Mouse (Mus musculus) forebrain, embryonic 12.5 days (tissue): ENCODE measurements around the gene Golph3. TPM values are rescaled to one million over a fixed set of nuclear protein-coding genes. Genes with fewer than 3 reads are reported as not detected.
"Not testable (repeated sequence)": the region's sequence is repeated elsewhere in the genome, so short reads cannot be mapped to it uniquely, and the experiment has no call there.

Source experiments
- ATAC-seq: fragments of 200-750 bp; cut with Nextera tagmentation; 2 replicates; pipeline ENCODE4 v1.8.0; 2017; ENCODE audit warnings: moderate TSS enrichment; ENCODE audit not compliant: low FRiP score
- H3K27ac ChIP-seq: fragments of 300-500 bp; sonication (generic); 2 replicates; pipeline ENCODE4 v1.5.1; 2016; ENCODE audit warnings: mild to moderate bottlenecking
- H3K27me3 ChIP-seq: fragments of 300-500 bp; sonication (generic); 2 replicates; pipeline ENCODE4 v1.6.1; 2016; ENCODE audit warnings: mild to moderate bottlenecking
- H3K36me3 ChIP-seq: fragments of 300-500 bp; sonication (generic); replicated peaks from 2 replicates; pipeline ENCODE4 v1.6.1; 2016; ENCODE audit warnings: mild to moderate bottlenecking
- H3K4me1 ChIP-seq: fragments of 300-500 bp; sonication (generic); 2 replicates; pipeline ENCODE4 v1.6.1; 2016
- H3K4me2 ChIP-seq: fragments of 300-500 bp; sonication (generic); 2 replicates; pipeline ENCODE4 v1.6.1; 2016; ENCODE audit warnings: mild to moderate bottlenecking, moderate library complexity
- H3K4me3 ChIP-seq: fragments of 300-500 bp; sonication (generic); replicated peaks from 2 replicates; pipeline ENCODE4 v1.5.1; 2016; ENCODE audit warnings: mild to moderate bottlenecking
- H3K9ac ChIP-seq: fragments of 300-500 bp; sonication (generic); 2 replicates; pipeline ENCODE4 v1.6.1; 2016; ENCODE audit warnings: mild to moderate bottlenecking
- H3K9me3 ChIP-seq: fragments of 300-500 bp; sonication (generic); 2 replicates; pipeline ENCODE4 v1.6.1; 2016
- WGBS: fragments of 180-500 bp; shearing (Covaris S2); methylation state at CpG from one replicate; pipeline ENCODE4 v1.1.7; 2016; 5-methylcytosine and 5-hydroxymethylcytosine counted together
- polyA plus RNA-seq: library from polyadenylated mRNA; unstranded; fragments of >200 nt; fragmentation: Nextera tagmentation; extraction: Ambion mirVana; gene quantifications from 2 replicates; pipeline ENCODE4 v1.2.1, GENCODE M21; 2016

Golph3 gene
- polyA plus RNA-seq, 1 experiment from 2014 or later: 85.3 TPM

DNA sequence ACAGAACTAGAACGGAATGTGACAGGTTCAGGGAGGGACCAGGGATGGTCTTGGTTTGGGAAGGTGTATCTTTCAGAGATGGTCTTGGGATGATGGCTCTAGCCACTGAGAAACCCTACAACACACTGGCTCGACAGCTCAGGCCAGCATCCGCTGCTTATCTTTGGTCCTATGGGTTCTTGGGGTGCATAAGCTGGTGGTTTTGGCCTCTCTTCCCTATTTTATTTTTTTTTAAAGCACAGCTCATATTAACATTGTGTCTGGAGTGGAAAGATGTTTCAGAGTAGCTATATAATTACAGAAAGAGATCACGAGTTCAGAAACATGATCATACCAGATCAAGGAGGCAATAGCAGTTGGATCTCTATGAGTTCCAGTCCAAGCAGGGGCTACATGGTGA lies 42.8 kb downstream of the Golph3 start:
- no peak overlapping the region for H3K4me2 ChIP-seq
- H3K4me1 ChIP-seq: peaks cover 22% of the 10 kb centered on the region
- no peak overlapping the region for H3K27ac ChIP-seq
- no peaks in the 10 kb centered on the region; the same call in 1 of the 2 replicates for H3K27me3 ChIP-seq
- H3K9me3 ChIP-seq: no peaks in the 10 kb centered on the region
- 93% methylated on average over 4 of the region's 4 CpGs for WGBS
- no peak for ATAC-seq
- no peaks in the 10 kb centered on the region for H3K36me3 ChIP-seq
- no peak overlapping the region for H3K9ac ChIP-seq
- H3K4me3 ChIP-seq: no peak overlapping the region

DNA sequence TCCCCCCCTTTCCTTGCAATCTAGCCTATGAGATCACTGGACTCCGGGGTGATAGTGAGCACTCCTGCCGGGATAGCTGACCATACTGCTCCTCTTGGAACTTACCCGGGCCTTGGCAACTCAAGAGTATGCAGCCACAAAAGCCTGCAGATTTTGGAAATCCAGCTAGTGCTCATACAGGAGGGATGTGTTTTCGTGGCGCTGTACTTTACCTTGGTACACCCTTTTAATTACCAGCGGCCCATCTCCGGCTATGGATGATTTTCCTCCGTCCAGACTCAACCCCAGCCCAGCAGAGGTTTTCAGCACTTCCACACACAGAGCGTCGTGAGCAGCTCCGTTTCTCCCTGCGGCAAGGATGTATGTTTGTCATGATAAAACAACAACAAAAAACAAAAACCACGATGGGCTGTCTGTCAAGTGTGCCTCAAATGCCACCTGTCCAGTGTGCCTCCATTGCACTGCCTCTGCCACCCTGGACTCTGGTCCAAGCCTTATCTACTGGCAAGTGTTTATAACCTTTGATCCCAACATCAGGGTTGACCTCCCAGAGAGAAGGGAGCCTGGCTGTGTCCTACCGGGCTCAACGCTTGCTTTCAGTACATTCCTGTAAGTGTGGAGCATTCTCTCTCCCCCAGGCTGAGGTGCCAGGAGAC lies 44.3 kb downstream of the Golph3 start:
- Histone ChIP-seq H3K27me3 (peaks cover 7% of the 10 kb centered on the region; the same call in 1 of the 2 replicates), H3K36me3 (no peaks in the 10 kb centered on the region), H3K4me2 (0 out of 2 replicates have a peak overlapping the region, but pooled peaks have one; percentile 10), H3K27ac (peak overlapping the region; percentile 80), H3K4me1 (peaks cover 22% of the 10 kb centered on the region), H3K4me3 (no peak overlapping the region), H3K9ac (0 out of 2 replicates have a peak overlapping the region, but pooled peaks have one; percentile 25), H3K9me3 (no peaks in the 10 kb centered on the region)
- WGBS: 79% methylated on average over 15 of the region's 15 CpGs
- ATAC-seq: no peak; the same call in 1 of the 2 replicates

DNA sequence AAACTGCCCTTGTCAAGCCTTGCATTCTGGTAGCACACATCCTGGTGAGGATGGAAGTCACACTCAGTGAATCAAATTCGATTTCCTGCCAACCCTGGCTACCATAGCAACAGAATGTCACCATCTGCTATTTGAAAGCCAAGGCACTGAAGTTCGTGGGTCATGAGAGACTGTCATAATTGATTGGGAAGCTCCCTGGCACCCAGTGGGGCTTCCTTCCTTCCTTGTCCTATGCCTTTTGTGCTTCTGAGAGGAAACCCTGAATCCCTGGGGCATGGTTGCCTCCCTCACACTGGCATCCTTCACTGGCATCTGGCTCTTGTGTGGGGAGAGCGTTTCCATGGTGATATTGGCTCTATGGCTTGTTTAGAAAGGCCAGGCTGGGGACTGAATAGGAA lies 44.8 kb downstream of the Golph3 start:
- WGBS: 26% methylated on average over 3 of the region's 3 CpGs
- Histone ChIP-seq H3K4me2 (0 out of 2 replicates have a peak overlapping the region, but pooled peaks have one; percentile 10), H3K27ac (peak overlapping the region; percentile 80), H3K36me3 (no peaks in the 10 kb centered on the region), H3K9ac (0 out of 2 replicates have a peak overlapping the region, but pooled peaks have one; percentile 25), H3K4me1 (peaks cover 22% of the 10 kb centered on the region), H3K27me3 (peaks cover 7% of the 10 kb centered on the region; the same call in 1 of the 2 replicates), H3K9me3 (no peaks in the 10 kb centered on the region), H3K4me3 (no peak overlapping the region)
- ATAC-seq: peak; percentile 83

DNA sequence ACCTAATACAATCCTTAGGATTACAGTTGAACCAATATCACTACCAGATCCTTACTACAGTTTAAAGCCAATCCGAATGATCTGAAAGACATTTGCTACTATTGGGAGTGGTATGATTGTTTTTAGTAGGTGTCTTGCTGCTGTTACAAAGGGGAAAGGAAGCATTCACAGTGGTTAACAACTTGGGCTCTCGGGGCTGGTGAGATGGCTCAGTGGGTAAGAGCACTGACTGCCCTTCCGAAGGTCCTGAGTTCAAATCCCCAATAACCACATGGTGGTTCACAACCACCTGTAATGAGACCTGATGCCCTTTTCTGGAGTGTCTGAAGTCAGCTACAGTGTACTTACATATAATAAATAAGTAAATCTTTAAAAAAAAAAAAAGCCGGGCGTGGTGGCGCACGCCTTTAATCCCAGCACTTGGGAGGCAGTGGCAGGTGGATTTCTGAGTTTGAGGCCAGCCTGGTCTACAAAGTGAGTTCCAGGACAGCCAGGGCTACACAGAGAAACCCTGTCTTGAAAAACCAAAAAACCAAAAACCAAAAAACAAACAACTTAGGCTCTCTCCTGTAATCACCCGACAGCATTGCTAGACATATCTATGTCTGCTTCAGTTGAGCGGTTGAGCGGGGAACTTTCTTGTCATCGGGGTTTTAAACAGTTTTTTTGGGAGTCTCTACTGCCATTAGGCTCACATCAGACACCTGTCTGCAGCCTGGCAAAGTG lies 45.5 kb downstream of the Golph3 start:
- H3K36me3 ChIP-seq, H3K4me3 ChIP-seq, H3K9ac ChIP-seq, H3K27me3 ChIP-seq, ATAC-seq, H3K9me3 ChIP-seq, H3K4me2 ChIP-seq: not testable (repeated sequence)
- Histone ChIP-seq H3K27ac (0 out of 2 replicates have a peak overlapping the region, but pooled peaks have one; percentile 80), H3K4me1 (peaks cover 25% of the 10 kb centered on the region)
- 90% methylated on average over 11 of the region's 11 CpGs for WGBS

DNA sequence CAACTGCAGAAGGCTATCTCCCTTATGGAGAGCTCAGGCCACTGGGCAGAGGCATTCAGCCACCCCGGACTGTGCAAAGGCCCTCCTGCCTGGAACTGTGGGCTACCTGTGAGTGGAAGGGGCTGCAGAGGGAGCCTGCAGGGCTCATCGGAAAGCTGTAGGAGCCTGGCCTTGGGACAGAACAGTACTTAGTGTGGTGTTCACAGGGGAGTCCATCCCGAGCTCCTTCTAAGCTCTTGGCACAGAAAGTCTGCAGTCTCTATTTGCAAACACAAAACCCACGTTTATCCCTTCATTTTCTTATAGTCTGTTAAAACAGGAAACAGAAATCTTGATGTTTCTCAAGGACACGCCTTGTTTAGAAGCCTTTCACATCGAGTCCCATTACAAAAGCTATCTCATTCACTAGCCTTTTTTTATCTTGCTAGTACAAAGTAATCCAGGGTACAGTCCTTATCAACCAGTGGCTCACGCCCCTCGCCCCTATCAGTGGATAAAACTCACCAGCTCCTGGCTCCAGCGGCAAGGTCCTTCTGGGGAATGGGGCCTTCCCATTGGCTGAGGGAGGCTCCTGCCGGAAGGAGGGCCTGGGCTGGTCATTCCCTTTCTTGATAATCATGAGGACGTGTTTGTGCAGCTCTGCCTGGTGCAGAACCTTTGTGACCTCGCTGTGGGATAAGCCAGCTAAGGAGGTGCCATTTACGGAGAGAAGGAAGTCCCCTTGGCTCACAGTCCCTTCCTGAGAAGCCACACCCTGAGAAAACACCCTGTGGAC lies 46.2 kb downstream of the Golph3 start:
- Histone ChIP-seq H3K36me3 (no peaks in the 10 kb centered on the region), H3K9ac (no peak overlapping the region), H3K4me3 (no peak overlapping the region), H3K27ac (no peak overlapping the region), H3K9me3 (no peaks in the 10 kb centered on the region), H3K4me1 (peaks cover 25% of the 10 kb centered on the region), H3K4me2 (no peak overlapping the region), H3K27me3 (peaks cover 7% of the 10 kb centered on the region; the same call in 1 of the 2 replicates)
- 55% methylated on average over 13 of the region's 13 CpGs for WGBS
- ATAC-seq: no peak

DNA sequence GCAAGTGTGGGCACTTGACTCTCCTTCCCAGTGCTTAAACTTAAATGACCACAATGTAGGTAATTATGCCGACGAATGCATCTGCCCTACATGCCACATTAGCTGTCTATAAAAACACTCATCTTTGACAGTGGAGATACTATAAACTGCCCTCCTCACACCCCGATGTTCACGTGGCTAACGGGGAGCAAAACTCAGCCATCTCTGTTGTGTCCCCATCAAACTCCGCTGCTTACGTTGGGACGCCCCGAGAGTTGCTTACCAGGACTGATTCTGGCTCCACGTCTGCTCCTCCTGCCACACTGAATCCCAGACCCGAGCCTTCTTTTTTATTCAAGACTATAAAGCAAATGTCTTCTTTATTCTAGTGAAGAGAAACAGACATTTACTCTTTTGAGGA lies 47.1 kb downstream of the Golph3 start:
- no peak overlapping the region for H3K4me2 ChIP-seq
- 68% methylated on average over 11 of the region's 11 CpGs for WGBS
- no peaks in the 10 kb centered on the region for H3K9me3 ChIP-seq
- ATAC-seq: no peak
- peaks cover 7% of the 10 kb centered on the region; the same call in 1 of the 2 replicates for H3K27me3 ChIP-seq
- H3K9ac ChIP-seq: no peak overlapping the region
- H3K4me3 ChIP-seq: no peak overlapping the region
- no peaks in the 10 kb centered on the region for H3K36me3 ChIP-seq
- peaks cover 25% of the 10 kb centered on the region for H3K4me1 ChIP-seq
- H3K27ac ChIP-seq: no peak overlapping the region

DNA sequence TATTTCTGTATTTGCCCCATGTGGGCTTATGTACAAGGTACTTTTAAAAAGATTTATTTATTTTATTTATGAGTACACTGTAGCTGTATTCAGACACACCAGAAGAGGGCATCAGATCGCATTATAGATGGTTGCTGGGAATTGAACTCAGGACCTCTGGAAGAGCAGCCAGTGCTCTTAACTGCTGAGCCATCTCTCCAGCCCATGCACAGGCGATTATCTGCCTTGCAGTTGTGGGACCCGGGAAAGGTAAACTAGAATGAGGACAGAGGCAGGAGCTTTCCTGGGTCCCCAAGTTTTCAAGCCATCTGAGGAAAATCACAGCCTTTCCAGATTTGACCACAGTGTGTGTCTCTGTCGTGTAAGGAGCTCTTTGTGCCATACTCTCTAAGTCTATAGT lies 47.6 kb downstream of the Golph3 start:
- H3K27ac ChIP-seq: no peak overlapping the region
- H3K9ac ChIP-seq: no peak overlapping the region
- no peaks in the 10 kb centered on the region for H3K9me3 ChIP-seq
- no peak for ATAC-seq
- no peaks in the 10 kb centered on the region for H3K36me3 ChIP-seq
- 81% methylated on average over 4 of the region's 4 CpGs for WGBS
- no peak overlapping the region for H3K4me2 ChIP-seq
- H3K4me1 ChIP-seq: peaks cover 25% of the 10 kb centered on the region
- peaks cover 7% of the 10 kb centered on the region; the same call in 1 of the 2 replicates for H3K27me3 ChIP-seq
- no peak overlapping the region for H3K4me3 ChIP-seq

DNA sequence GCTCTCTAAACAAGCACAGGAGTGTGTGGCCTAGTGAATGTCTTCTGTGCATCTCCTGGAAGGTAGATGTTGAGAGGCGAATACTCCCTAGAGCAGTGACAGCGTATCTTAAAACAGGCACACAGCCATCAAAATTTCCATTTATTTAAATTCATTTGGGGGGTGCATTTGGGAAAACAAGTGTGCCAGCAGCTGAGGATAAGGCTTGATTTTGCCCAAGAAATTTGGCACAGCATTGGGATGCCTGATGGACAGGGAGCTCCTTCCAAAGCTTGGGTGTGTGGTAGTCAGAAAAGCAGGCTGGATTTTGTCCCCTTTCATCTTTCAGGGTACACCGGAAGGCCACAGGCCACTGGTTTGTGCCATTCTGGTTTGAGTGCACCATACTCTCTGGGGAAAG lies 48.8 kb downstream of the Golph3 start:
- H3K27me3 ChIP-seq: peaks cover 13% of the 10 kb centered on the region
- H3K36me3 ChIP-seq: no peaks in the 10 kb centered on the region
- WGBS: 96% methylated on average over 3 of the region's 3 CpGs
- peaks cover 25% of the 10 kb centered on the region for H3K4me1 ChIP-seq
- ATAC-seq: no peak
- H3K4me3 ChIP-seq: no peak overlapping the region
- no peak overlapping the region for H3K9ac ChIP-seq
- H3K27ac ChIP-seq: no peak overlapping the region
- no peaks in the 10 kb centered on the region for H3K9me3 ChIP-seq
- no peak overlapping the region for H3K4me2 ChIP-seq

DNA sequence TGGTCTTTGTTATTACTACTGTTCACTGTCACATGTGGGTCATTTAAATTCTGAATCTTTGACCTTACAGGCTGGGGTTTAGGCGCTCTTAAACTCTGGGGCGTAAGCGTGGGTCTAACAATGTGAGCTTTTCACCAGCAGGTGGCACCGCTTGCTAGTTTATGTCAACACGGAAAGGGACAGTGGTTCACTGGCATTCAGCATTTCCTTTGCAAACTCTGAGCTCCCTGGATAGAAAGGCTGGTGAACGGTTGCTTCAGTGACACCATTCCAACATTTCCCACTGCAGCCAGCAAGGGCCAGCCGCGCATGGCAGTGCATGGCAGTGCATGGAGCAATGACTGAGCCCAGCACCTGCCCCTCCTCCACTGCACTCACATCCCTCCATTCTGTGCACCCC lies 49.9 kb downstream of the Golph3 start:
- WGBS: 3% methylated on average over 8 of the region's 8 CpGs
- Histone ChIP-seq H3K9me3 (no peaks in the 10 kb centered on the region), H3K27ac (no peak overlapping the region), H3K9ac (no peak overlapping the region), H3K36me3 (no peaks in the 10 kb centered on the region), H3K27me3 (peaks cover 20% of the 10 kb centered on the region), H3K4me2 (no peak overlapping the region), H3K4me3 (no peak overlapping the region), H3K4me1 (peaks cover 23% of the 10 kb centered on the region)
- peak; percentile 63 for ATAC-seq

DNA sequence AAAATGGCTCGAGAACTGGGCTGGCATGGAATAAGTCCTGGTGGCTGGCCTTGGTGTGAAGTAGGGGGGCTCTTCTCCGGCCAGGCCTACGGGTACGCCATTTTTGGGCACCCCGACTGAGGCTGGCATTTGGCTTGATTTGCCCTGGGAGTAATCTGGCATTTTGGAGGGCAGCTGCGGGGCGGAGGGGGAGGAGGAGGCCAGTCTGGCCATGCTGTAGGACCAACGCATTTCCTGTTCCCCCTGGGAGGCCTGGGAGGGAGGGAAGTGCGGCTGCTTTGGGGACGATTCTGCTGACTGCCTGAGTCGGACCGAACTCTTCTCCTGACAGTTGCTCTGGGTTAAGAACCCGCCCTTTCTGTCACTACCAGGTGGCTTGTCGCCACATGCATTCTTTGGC lies 52.2 kb downstream of the Golph3 start:
- peaks cover 16% of the 10 kb centered on the region for H3K4me1 ChIP-seq
- ATAC-seq: no peak
- WGBS: 84% methylated on average over 14 of the region's 14 CpGs

DNA sequence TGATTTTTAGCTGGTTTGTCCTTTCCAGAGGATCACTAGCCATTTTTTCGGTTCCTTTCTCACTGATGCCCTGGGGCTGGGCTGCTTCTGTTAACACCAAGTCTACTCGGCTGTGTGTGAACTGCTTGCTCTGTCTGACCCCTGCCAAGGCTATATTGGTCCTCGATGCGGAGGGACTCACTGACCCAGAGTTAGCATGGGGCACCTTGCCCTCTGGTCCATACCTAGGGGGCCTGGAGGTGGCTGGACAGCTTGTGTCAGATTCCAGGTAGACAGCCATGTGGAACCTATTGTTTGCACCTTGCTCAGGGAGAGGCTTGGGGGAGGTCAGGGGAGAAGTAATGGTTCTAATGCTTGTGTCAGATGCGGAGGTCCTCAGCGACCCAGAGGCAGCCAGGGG lies 52.7 kb downstream of the Golph3 start:
- ATAC-seq: no peak
- peaks cover 16% of the 10 kb centered on the region for H3K4me1 ChIP-seq
- no peaks in the 10 kb centered on the region for H3K9me3 ChIP-seq
- no peaks in the 10 kb centered on the region for H3K36me3 ChIP-seq
- H3K27ac ChIP-seq: no peak overlapping the region
- no peak overlapping the region for H3K4me2 ChIP-seq
- H3K4me3 ChIP-seq: no peak overlapping the region
- H3K9ac ChIP-seq: no peak overlapping the region
- 86% methylated on average over 6 of the region's 6 CpGs for WGBS
- peaks cover 22% of the 10 kb centered on the region for H3K27me3 ChIP-seq

More for the DNA sequence above, 52.2 kb downstream of the Golph3 start:
- Histone ChIP-seq H3K4me2 (no peak overlapping the region), H3K27me3 (peaks cover 22% of the 10 kb centered on the region), H3K4me3 (no peak overlapping the region), H3K36me3 (no peaks in the 10 kb centered on the region), H3K27ac (no peak overlapping the region), H3K9me3 (no peaks in the 10 kb centered on the region), H3K9ac (no peak overlapping the region)

DNA sequence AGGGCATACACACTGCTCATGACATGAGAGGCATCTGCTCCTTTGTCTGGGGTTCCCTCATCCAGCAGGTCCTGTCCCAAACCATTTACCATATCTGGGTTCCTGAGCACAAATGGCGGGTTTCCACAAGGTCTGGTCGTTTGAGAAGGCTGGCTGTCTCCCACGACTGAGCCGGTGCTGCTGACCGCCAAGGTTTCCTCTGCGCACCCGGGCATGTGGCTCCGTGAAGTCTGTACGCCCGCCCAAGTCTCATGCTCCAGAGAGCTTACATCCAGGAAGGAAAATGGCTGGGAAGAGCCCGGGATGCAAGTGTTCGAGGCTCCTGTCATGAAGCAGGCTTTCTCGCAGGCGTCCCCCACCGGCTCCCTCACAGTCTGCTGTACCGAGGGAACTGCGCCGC lies 53.7 kb downstream of the Golph3 start:
- Histone ChIP-seq H3K9ac (peak overlapping the region; percentile 38; the same call in 1 of the 2 replicates), H3K4me3 (peak overlapping the region; percentile 30)

More for the DNA sequence above, 53.7 kb downstream of the Golph3 start:
- H3K27me3 ChIP-seq: peaks cover 20% of the 10 kb centered on the region
- H3K27ac ChIP-seq: no peak overlapping the region
- H3K4me2 ChIP-seq: peak overlapping the region; percentile 56
- H3K9me3 ChIP-seq: no peaks in the 10 kb centered on the region
- no peak; the same call in 1 of the 2 replicates for ATAC-seq
- peaks cover 16% of the 10 kb centered on the region for H3K4me1 ChIP-seq
- WGBS: 62% methylated on average over 18 of the region's 18 CpGs
- H3K36me3 ChIP-seq: no peaks in the 10 kb centered on the region
